Mouse (Mus musculus) induced T-regulatory cell, adult 2 months (primary cell): Measurements from ENCODE around the gene Hist1h2bc.
"Not testable (repeated sequence)": the region's sequence is repeated elsewhere in the genome, so short reads cannot be mapped to it uniquely, and the experiment has no call there.

Experiments used
- DNase-seq: peaks from one replicate; pipeline ENCODE4 v3.0.0-alpha.2; 2012; ENCODE audit warnings: low read depth

The Hist1h2bc gene

GRCm38 (mm10) chr13:23699767-23700166 lies 15.8 kb downstream of the Hist1h2bc start:
- DNase-seq, result no peak

GRCm38 (mm10) chr13:23700786-23701520 lies 17.0 kb downstream of the Hist1h2bc start:
- peak; percentile 91 for DNase-seq

DNA sequence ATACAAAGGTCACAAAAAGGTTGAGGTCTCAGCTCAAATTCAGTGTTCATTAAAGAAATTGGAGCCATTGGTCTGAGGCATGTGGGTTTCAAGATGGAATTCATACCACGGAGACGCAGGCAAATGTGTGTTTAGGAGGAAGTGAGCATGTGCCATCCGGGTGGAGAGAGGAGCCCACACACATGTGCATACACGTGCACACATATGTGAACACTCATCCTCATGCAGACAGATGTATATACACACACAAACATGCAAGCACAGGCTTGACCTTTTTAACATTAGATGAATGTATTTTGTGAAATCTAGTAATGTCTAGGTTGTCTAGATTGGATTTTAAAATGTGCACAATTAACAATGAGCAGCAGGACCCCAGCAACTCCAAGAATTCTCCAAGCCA lies 18.2 kb downstream of the Hist1h2bc start:
- no peak for DNase-seq

DNA sequence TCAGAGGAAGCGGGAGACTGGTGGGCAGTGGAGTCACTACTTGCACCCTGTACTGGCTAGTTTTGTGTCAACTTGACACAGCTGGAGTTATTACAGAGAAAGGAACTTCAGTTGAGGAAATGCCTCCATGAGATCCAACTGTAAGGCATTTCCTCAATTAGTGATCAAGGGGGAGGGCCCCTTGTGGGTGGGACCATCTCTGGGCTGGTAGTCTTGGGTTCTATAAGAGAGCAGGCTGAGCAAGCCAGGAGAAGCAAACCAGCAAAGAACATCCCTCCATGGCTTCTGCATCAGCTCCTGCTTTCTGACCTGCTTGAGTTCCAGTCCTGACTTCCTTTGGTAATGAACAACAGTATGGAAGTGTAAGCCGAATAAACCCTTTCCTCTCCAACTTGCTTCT lies 18.8 kb downstream of the Hist1h2bc start:
- DNase-seq, result not testable (repeated sequence)

DNA sequence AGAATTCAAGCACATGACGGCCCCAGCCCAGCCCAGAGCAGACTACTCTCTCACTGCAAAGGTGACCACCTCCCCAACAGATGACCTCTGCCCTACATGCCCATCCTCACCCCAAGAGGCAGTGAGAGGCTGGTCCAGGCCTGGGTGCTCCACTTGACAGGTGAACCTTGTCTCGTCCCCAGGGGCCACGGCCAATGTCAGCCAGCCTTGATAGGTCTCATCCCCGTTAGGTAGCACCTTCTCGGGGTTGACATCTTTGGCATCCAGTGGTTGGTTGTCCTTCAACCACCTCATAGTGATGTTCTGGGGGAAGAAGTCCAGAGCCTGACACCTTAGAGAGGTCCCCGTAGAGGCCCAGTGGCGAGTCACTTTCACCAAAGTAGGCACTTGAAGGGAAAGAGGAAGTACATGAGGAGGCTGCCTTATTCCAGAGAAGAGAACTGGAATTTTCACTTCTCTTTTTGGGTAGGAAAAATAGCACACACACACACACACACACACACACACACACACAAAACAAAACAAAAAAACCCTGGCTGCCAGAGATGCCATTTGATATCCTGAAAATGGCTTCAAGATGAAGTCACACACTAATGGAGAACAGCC lies 21.9 kb downstream of the Hist1h2bc start:
- DNase-seq, result no peak

DNA sequence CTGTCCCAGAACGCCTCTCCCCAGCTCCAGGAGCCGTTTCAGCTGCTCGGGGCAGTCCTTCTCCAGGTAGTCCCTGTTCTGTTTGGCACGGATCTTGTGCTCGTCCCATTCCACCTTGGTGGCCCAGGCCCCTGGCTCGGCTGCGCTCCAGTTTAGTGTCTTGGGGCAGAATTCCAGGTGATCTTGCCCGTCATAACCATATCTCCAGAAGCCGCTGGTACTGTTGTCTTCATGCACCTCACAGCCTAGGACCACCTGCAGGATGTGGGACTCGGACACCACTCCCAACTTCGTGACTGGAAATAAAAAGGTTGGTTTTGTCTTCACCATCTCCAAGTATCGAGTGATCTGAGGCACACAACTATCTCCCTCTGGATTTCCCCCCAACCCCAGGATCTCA lies 22.8 kb downstream of the Hist1h2bc start:
- DNase-seq, result no peak

GRCm38 (mm10) chr13:23708041-23708440 lies 24.0 kb downstream of the Hist1h2bc start:
- no peak for DNase-seq

- DNase-seq, result no peak
Measured at GRCm38 (mm10) chr13:23708654-23709053, 24.7 kb downstream of the Hist1h2bc start.

- DNase-seq, result no peak
Measured at GRCm38 (mm10) chr13:23709714-23710373, 25.8 kb downstream of the Hist1h2bc start.

DNA sequence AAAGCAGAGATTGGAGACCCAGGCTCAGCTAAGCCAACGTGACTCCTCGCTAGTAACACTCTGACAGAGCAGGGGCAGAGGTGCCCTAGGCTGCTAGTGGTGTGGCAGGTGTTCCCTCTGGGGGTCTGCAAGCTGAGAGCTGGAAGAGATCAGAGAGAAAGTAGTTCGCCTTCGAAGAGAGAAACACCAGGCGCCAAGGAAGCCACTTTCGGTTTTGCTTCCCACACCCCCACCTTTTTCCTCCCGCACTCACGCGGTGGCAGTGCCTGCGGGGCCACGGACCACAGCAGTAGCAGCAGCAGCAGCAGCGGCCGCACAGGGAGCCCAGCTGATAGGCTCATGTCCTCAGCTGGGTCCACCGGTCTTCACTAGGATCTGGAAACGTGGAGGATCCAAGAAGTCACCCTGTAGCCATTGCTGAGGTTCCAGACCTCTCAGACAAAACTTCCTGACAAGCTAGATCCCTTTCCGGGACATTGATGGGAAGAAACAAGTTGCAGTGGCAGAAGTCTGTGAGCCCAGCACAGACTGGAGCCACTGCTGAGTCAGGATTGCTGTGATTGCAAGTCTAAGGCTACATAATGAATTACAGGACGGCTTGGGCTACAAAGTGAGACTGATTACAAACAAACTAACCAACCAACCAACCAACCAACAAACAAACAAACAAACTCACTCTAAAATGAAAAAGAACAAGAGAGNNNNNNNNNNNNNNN lies 26.5 kb downstream of the Hist1h2bc start, which contains the start of gene Hfe:
TSS of gene Hfe (minus strand) at position 481 of the 716 bp plus-strand sequence.
- peak; percentile 83 for DNase-seq

DNA sequence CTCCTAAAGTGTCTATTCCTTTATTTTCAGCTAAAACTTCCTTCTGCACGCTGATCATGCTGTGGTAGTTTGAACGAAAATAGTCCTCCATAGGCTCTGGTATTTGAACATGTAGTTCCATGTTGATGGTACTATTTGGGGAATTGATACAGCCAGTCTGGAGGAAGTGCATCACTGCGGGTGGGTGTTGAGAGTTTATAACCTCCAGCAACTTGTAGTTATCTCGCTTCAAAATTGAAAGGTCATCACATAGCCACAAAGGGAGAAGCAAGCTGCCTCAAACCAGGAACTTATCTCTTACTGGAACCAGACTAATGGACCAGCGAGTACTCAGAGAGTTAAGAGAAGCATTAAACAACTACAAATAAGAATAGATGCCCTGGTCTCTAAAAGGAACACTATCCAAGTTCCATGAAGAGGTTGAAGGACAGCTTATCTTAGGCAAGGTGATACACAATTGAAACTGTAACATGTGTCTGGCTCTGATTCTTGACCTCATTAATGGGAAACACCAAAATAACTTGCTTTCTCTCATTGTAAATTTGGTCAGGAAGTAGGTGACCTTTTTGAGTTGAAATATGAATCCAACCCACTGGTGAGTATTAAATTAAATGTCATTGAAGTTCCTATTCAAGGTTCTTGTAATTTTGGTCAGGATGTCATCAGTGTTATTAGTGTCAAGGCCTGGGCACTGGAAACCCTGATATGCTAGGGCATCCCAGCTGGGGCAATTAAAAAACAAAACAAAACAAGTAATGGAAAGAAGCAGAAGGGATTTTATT lies 32.5 kb downstream of the Hist1h2bc start:
- no peak for DNase-seq

DNA sequence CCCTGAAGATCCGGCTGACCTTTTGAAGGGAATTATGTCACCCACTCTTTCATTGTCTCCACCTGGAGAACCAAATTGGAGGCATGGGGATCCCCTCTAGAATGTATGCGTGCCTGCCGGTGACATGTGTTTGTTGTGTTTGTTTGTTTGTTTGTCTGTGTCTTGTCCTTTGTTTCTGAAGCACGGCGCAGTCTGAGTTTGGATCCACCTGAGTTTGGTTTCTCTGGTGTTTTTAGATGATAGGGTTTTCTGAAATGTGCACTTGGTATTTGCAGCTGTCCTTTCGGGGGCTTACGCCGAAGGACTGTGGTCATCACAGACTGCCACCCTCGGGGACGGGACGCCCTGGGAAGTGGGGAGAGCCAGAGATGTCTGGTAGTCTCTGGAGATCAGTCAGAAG lies 33.2 kb downstream of the Hist1h2bc start:
- DNase-seq, result no peak

DNA sequence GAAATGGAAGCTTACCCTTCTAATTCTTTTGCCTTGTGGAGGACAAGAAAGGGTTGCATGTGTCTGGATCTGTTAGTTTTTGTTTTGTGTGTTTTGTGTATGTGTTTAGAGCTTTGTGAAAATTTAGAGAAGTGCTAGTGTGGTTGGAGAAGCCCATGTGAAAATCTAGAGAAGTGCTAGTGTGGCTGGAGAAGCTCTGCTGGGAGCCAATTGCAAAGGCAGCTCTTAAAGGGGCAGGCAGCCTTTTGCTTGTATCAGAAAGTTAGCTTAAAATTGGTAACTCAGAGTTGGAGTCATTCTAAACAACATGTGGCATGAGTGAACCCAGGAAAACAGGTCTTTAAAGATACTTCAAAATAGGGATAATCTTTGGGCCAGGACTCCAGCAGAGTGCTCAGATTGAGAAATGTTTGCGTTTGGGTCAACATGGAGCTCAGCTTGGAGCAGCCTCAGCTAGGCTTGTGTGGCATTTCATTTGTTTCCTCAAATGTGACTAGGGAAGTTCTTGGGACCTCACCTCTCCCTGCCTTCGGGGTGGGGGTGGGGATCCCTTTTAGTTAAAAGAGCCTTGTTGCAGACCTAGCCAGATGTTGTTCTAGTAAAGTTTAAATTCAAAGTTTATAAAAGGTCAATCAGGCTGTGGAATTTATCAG lies 33.7 kb downstream of the Hist1h2bc start:
- not testable (repeated sequence) for DNase-seq

DNA sequence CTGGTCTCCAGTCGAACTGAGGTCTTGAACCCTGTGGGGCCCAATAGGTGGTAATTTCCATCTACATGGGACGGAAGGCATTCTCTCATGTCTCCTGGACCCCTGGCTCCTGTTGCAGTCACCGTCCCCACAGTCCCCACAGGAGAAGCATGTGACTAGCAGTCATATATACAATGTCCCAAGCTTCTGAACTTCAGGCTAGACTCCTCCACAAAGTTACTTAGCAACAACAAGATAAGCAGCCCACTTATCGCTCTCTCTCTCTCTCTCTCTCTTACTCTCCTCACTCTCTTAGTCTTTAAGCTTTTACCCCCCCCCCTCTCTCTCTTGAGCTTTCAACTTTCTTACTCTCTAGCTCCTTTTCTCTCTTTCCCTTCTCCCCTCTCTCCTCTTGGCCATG lies 40.2 kb downstream of the Hist1h2bc start:
- DNase-seq, result no peak

DNA sequence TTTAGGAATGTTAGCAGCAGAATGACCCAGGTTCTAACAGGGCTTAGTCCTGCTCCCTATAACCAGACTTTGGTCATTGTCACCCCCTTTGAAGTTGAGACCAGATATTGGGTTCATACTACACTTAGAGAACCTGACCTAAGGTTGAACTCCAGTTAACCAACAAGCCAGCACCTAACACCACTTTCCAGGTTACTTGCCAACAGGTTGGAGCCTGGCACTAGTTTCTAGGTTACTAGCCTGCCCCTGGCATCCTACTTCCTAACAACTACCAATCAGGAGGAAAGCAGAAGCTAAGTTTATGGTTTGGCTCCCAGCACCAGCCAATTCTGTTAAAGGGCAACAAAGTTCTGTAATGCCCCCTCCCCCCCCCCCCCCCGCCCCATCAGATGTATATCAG lies 41.2 kb downstream of the Hist1h2bc start:
- DNase-seq, result no peak

DNA sequence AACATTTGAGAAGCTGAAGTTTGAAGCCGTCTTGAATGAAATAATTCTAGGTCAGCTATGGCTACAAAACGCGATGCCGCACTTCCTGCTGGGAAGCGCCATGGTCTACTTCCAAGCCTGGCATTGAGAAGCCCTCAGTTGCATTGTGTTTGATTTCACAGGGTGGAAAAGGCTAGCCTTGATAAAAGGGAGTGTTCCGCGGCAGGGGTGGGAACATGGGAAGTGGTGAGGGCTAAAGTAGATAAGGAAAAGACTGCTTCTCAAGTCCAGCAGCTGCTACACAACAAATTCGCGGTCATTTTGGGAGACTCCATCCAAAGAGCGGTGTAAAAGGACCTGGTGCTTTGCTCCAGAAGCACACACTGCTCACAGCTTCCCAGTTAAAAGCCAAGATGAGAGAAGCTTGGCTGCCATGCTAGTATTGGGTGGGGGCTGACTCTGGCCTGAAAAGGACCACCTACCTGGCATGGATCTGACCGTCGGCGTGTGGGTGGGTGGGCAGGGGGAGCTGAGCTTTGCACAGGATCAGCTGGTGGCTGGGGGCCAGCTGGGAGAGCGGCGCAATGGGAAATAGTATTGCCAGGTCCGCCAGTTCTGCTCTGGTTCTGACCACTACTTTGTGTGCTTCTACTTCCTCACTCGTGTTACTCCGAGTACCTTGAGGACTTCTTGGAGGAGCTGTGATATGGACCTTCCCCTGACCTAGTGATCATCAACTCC lies 44.6 kb downstream of the Hist1h2bc start:
- DNase-seq, result no peak

- DNase-seq, result no peak
Measured at GRCm38 (mm10) chr13:23729192-23729525, 45.2 kb downstream of the Hist1h2bc start.

- no peak for DNase-seq
Measured at GRCm38 (mm10) chr13:23729706-23730105, 45.7 kb downstream of the Hist1h2bc start.

DNA sequence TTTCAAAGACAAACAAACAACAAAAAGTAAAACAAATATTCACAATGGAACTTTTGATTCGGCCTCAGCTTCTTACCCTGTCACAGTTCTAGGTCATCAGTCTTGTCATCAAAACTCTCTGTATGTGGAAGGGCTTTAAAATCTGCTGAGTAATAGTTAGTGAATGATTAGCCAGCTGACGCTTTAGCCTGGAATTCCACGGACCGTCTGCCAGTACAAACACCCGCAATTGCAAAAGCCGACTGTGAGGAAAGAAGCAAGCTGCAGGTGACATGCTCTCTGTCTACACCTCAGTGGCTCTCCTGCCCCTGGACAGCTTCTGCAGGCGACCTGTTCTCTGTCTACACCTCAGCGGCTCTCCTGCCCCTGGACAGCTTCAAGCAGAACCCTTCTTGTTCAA lies 46.5 kb downstream of the Hist1h2bc start:
- peak; percentile 0 for DNase-seq

- peak; percentile 74 for DNase-seq
Measured at GRCm38 (mm10) chr13:23732156-23732804, 48.3 kb downstream of the Hist1h2bc start.
